Mouse (Mus musculus) G1E (cell line): ENCODE measurements around the gene Ppp1r1a.

Experiments used
- CTCF ChIP-seq: IDR thresholded peaks from 2 replicates; pipeline ENCODE4 v1.5.1; 2012; ENCODE audit warnings: low read depth, low read length, inconsistent platforms, mixed read lengths
- GATA1 ChIP-seq: IDR thresholded peaks from 2 replicates; pipeline ENCODE4 v1.6.1; 2012; ENCODE audit warnings: borderline replicate concordance, low read length, inconsistent platforms, mixed read lengths
- POLR2AphosphoS5 ChIP-seq: IDR thresholded peaks from 2 replicates; pipeline ENCODE4 v1.6.1; 2012; ENCODE audit warnings: low read depth, low read length, inconsistent platforms; ENCODE audit not compliant: insufficient replicate concordance
- TAL1 ChIP-seq: conservative IDR thresholded peaks from 2 replicates; pipeline ENCODE4 v1.6.1; 2012; ENCODE audit warnings: low read depth, low read length, inconsistent platforms, mixed read lengths

GRCm38 (mm10) chr15:103500723-103501122, 37.1 kb downstream of the Ppp1r1a start:
- TF ChIP-seq CTCF (no peak), POLR2AphosphoS5 (no peak), GATA1 (no peak), TAL1 (no peak)
